Mouse (Mus musculus) forebrain, embryonic 10.5 days (tissue): ENCODE data around the gene Smyd5. TPM values are rescaled to one million over a fixed set of nuclear protein-coding genes. Genes with fewer than 3 reads are reported as not detected.
A peak's percentile ranks its signal among the peaks of the same experiment; 100 is the strongest.

Source experiments
- DNase-seq: peaks from one replicate; pipeline ENCODE4 v3.0.0-alpha.2; 2017; ENCODE audit warnings: low spot score; ENCODE audit errors: extremely low spot score
- H3K27ac ChIP-seq: fragments of 300-500 bp; sonication (generic); 2 replicates; pipeline ENCODE4 v1.5.1; 2016; ENCODE audit warnings: mild to moderate bottlenecking
- H3K27me3 ChIP-seq: fragments of 300-500 bp; sonication (generic); 2 replicates; pipeline ENCODE4 v1.6.1; 2016; ENCODE audit warnings: mild to moderate bottlenecking; ENCODE audit not compliant: poor library complexity, severe bottlenecking
- H3K36me3 ChIP-seq: fragments of 300-500 bp; sonication (generic); replicated peaks from 2 replicates; pipeline ENCODE4 v1.6.1; 2016; ENCODE audit warnings: mild to moderate bottlenecking, moderate library complexity
- H3K4me1 ChIP-seq: fragments of 300-500 bp; sonication (generic); 2 replicates; pipeline ENCODE4 v1.6.1; 2016
- H3K4me3 ChIP-seq: fragments of 300-500 bp; sonication (generic); 2 replicates; pipeline ENCODE4 v1.5.1; 2016; ENCODE audit warnings: mild to moderate bottlenecking, moderate library complexity
- H3K9me3 ChIP-seq: fragments of 300-500 bp; sonication (generic); 2 replicates; pipeline ENCODE4 v1.6.1; 2016; ENCODE audit warnings: mild to moderate bottlenecking, moderate library complexity
- WGBS: fragments of 180-500 bp; shearing (Covaris S2); methylation state at CpG from one replicate; pipeline ENCODE4 v1.1.7; 2016; 5-methylcytosine and 5-hydroxymethylcytosine counted together
- polyA plus RNA-seq: library from polyadenylated mRNA; unstranded; fragments of >200 nt; fragmentation: Nextera tagmentation; extraction: Ambion mirVana; gene quantifications from 2 replicates; pipeline ENCODE4 v1.2.1, GENCODE M21; 2016

Gene Smyd5
- polyA plus RNA-seq, 1 experiment from 2014 or later = 84.4 TPM

- no peaks in the 10 kb centered on the region for H3K9me3 ChIP-seq
- H3K27ac ChIP-seq = no peak overlapping the region
- peaks cover 86% of the 10 kb centered on the region for H3K27me3 ChIP-seq
- 3% methylated on average over 88 of the region's 92 CpGs for WGBS
- DNase-seq = peak; percentile 20
- no peaks in the 10 kb centered on the region for H3K36me3 ChIP-seq
- peak overlapping the region; percentile 46 for H3K4me3 ChIP-seq
- peaks cover 25% of the 10 kb centered on the region for H3K4me1 ChIP-seq
These were observed 52.3 kb downstream of the Smyd5 start for GRCm38 (mm10) chr6:85483843-85484721.

DNA sequence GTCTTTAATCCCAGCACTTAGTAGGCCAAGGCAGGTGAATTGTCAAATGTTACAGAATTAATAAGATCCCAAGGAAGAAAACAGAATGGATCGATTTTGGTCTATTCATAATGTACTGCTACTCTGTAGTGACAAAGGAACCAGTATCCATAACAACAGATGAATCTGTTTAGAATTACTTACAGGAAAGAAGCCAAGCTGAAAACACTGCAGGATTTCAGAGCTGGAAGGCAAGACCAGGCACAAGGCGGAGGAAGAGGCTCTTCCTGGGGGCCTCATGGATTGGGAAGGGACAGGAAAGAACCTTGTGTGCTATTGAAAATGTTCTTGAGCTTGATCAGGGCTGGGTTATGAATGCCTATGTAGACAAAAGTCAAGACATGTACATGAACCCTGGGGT, 53.9 kb downstream of the Smyd5 start:
- H3K36me3 ChIP-seq = no peaks in the 10 kb centered on the region
- H3K27ac ChIP-seq = no peak overlapping the region
- 79% methylated on average over 2 of the region's 2 CpGs for WGBS
- DNase-seq = no peak
- H3K4me1 ChIP-seq = peaks cover 32% of the 10 kb centered on the region
- H3K9me3 ChIP-seq = no peaks in the 10 kb centered on the region
- peaks cover 71% of the 10 kb centered on the region for H3K27me3 ChIP-seq
- H3K4me3 ChIP-seq = no peak overlapping the region

DNA sequence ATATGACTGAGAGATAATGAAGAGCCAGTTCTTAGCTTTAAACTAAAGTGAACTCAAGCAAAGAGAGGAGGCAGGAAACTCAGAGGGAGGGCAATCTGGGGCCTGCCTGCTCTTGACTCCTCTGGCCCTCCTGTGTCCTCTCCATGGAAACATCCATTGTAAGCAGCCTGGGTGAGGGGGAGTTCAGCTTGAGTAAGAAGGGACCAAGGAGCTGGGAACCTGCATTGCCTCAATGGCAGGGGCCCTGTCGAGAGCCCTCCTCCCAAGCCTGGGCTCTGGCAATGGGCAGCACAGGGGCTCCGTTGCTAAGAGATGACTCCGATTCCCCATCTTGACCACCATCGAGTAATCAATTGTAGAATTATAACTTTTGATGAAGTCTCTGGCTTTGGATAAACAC, 56.7 kb downstream of the Smyd5 start:
- Histone ChIP-seq H3K4me3 (no peak overlapping the region), H3K9me3 (no peaks in the 10 kb centered on the region), H3K4me1 (peaks cover 32% of the 10 kb centered on the region), H3K27me3 (peaks cover 44% of the 10 kb centered on the region), H3K36me3 (no peaks in the 10 kb centered on the region), H3K27ac (peak overlapping the region; percentile 63; the same call in 1 of the 2 replicates)
- WGBS = 48% methylated on average over 4 of the region's 4 CpGs
- DNase-seq = no peak

DNA sequence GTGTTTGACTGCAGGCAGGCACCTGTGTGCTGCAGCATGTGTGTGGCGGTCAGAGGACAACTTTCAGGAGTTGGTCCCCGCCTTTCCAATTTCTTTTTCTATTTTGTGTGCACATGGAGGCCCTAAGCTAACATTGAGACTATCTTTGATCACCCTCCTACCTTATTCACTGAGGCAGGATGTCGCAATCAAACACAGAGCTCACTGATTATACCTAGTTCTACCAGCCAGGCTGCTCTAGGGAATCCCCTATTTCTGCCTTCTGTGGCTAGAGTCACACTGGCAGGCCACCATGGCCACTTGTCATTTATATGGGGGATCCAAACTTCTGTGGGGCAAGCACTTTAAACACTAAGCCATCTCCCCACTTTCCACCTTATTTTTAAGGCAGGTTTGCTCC, 57.9 kb downstream of the Smyd5 start:
- H3K36me3 ChIP-seq = no peaks in the 10 kb centered on the region
- H3K27ac ChIP-seq = no peak overlapping the region
- no peaks in the 10 kb centered on the region for H3K9me3 ChIP-seq
- peaks cover 32% of the 10 kb centered on the region for H3K27me3 ChIP-seq
- 80% methylated on average over 3 of the region's 3 CpGs for WGBS
- DNase-seq = no peak
- H3K4me3 ChIP-seq = no peak overlapping the region
- peaks cover 21% of the 10 kb centered on the region for H3K4me1 ChIP-seq

DNA sequence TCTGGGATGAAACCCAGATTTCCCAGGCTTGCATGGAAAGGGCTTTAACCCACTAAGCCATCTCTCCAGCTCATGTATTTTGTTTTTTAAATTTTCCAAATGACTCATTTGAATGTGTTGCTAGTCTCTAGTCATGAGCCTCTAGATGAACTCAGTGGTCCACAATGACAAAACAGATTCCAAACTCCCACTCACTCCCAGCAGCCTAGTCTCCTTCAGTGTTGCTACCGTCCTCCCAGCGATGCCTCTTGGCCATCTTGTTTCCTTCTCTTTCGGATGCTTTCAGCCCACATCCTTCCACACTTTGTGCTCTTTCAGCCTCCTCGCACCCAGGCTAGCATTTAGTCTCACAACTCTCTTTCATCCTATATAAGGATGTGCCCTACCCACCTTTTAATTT, 58.5 kb downstream of the Smyd5 start:
- Histone ChIP-seq H3K27ac (no peak overlapping the region), H3K4me1 (peaks cover 20% of the 10 kb centered on the region), H3K9me3 (no peaks in the 10 kb centered on the region), H3K36me3 (no peaks in the 10 kb centered on the region), H3K4me3 (no peak overlapping the region), H3K27me3 (peaks cover 26% of the 10 kb centered on the region)
- DNase-seq = no peak
- WGBS = 91% methylated on average over 4 of the region's 4 CpGs

GRCm38 (mm10) chr6:85491606-85492005, 59.8 kb downstream of the Smyd5 start:
- H3K4me1 ChIP-seq = peaks cover 20% of the 10 kb centered on the region
- H3K4me3 ChIP-seq = no peak overlapping the region
- peaks cover 13% of the 10 kb centered on the region for H3K27me3 ChIP-seq
- H3K36me3 ChIP-seq = no peaks in the 10 kb centered on the region
- H3K9me3 ChIP-seq = no peaks in the 10 kb centered on the region
- WGBS = 90% methylated on average over 3 of the region's 3 CpGs
- DNase-seq = no peak
- no peak overlapping the region for H3K27ac ChIP-seq

Other genes with a start within 250 kb of the Smyd5 start
- 26.5 and 35.8 TPM in 2 replicates for gene Emx1, start 244.6 kb upstream of the Smyd5 start, polyA plus RNA-seq
- 11.7 and 14.3 TPM in 2 replicates for gene Sfxn5, start 98.6 kb upstream of the Smyd5 start, polyA plus RNA-seq
- gene Rab11fip5, start 57.4 kb upstream of the Smyd5 start, polyA plus RNA-seq = 2.5 and 3.1 TPM in 2 replicates
- gene Noto, start 8.1 kb upstream of the Smyd5 start, polyA plus RNA-seq = not detected in 2 replicates
- 766 and 774 TPM in 2 replicates for gene Cct7, start 19.5 kb downstream of the Smyd5 start, polyA plus RNA-seq
- 35.3 and 37.2 TPM in 2 replicates for gene Pradc1, start 20.0 kb downstream of the Smyd5 start, polyA plus RNA-seq
- 0.48 and 0.64 TPM in 2 replicates for gene Fbxo41, start 71.0 kb downstream of the Smyd5 start, polyA plus RNA-seq
- gene Egr4, start 81.6 kb downstream of the Smyd5 start, polyA plus RNA-seq = not detected in 2 replicates
- 12.1 and 13.5 TPM in 2 replicates for gene Alms1, start 155.5 kb downstream of the Smyd5 start, polyA plus RNA-seq